Mouse (Mus musculus): ENCODE results near the gene Inip. TPM values are rescaled to one million over a fixed set of nuclear protein-coding genes. Genes with fewer than 3 reads are reported as not detected.
"Not testable (repeated sequence)": the region's sequence is repeated elsewhere in the genome, so short reads cannot be mapped to it uniquely, and the experiment has no call there.

The Inip gene
- total RNA-seq, 2 experiments from 2014 or later, result 22.3 to 22.4 TPM

GRCm38 (mm10) chr4:59815121-59815810, 13.9 kb upstream of the Inip start:
- no peak for DNase-seq
- intact Hi-C loops (cut with DNase I), result no loop called here

- intact Hi-C loops (cut with DNase I), result no loop called here
- no peak for DNase-seq
Measured at GRCm38 (mm10) chr4:59814094-59814493, 12.7 kb upstream of the Inip start.

DNA sequence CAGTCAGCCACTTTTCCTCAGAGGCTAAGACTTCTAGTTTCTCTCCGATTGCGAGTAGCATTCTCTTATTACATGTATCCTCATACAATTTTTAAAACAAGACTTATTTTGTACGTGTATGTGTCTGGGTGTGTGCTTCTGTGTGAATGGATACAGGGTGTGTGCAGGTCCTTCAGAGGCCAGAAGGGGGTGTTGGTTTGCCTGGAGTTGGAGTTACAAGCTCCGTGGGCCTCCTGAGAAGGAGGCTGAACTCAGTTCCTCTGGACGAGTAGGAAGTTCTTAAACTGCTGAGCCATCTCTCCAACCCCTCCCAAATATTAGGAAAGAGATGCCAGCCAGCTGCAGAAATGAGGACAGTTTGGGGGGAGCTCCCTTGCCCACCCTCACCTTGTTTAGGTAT, 7.0 kb upstream of the Inip start:
- intact Hi-C loops (cut with DNase I), result loop anchor here (5.0 kb wide), 2 partner anchors 39 to 54 kb away; no protein-coding TSS in a partner anchor
- peak; percentile 18 for DNase-seq

- intact Hi-C loops (cut with DNase I), result loop anchor here (5.0 kb wide), 2 partner anchors 40 to 55 kb away; no protein-coding TSS in a partner anchor
- DNase-seq, result no peak
Measured at GRCm38 (mm10) chr4:59807521-59807920, 6.1 kb upstream of the Inip start.

DNA sequence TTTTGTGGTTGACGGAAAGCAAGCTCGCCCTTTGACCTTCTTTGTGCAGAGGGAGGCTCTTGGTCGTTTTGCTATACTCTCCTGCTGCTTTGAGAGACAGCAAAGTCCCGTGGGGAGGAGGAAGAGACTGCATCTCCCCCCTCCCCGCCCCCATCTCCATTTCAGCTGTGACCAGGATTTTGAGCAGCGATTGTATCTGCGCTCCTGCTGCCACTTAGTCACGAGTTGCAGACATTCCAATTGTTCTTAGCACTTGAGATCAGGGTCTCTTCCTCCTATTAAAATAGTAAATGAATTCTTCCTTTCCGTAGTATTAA, 5.4 kb upstream of the Inip start:
- DNase-seq, result peak; percentile 24

DNA sequence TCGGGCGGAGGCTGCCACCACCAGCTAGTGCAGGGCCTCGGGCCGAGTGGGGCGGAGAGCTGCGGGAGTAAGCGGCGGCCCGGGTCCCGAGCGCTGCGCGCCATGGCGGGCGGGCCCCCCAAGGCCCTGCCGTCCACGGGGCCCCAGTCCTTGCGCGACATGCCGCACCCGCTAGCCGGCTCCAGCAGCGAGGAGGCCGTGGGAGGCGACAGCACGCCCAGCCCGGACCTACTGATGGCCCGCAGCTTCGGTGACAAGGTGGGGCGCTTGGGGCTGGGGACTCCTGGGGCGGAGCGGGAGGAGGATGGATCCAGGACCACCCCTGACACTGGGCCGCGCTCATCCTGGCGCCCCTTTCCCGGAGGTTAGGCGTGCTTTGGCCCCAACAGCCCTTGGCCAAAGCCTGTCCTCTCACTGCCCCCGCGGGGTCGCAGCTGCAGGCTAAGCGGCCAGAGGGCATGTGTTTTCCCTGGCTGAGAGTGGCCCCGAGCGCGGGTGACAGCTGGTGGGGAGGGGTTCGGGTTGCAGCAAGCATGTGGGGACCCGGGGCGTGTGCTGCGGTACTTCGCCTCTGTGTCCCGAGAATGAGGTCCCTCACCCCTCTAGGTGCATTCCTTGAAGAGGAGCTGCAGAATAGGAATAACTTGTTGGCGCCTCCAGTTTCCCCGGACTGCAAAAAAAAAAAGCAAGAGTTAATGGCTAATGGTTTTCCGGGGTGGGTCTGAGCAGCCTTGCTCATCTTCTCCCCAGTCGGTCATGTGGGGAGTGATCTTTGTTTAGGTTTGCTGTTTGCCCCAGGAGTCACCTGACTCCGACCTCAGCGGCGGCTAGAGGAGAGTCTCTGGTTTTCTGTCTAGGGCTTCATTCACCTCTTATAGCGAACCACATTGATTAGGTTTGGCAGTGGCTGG, 4.8 kb upstream of the Inip start:
- DNase-seq, result peak; percentile 67
- intact Hi-C loops (cut with DNase I), result loop anchor here (5.0 kb wide), 2 partner anchors 41 to 56 kb away; no protein-coding TSS in a partner anchor

More for the DNA sequence above, 5.4 kb upstream of the Inip start:
- intact Hi-C loops (cut with DNase I), result loop anchor here (5.0 kb wide), 2 partner anchors 40 to 55 kb away; no protein-coding TSS in a partner anchor

DNA sequence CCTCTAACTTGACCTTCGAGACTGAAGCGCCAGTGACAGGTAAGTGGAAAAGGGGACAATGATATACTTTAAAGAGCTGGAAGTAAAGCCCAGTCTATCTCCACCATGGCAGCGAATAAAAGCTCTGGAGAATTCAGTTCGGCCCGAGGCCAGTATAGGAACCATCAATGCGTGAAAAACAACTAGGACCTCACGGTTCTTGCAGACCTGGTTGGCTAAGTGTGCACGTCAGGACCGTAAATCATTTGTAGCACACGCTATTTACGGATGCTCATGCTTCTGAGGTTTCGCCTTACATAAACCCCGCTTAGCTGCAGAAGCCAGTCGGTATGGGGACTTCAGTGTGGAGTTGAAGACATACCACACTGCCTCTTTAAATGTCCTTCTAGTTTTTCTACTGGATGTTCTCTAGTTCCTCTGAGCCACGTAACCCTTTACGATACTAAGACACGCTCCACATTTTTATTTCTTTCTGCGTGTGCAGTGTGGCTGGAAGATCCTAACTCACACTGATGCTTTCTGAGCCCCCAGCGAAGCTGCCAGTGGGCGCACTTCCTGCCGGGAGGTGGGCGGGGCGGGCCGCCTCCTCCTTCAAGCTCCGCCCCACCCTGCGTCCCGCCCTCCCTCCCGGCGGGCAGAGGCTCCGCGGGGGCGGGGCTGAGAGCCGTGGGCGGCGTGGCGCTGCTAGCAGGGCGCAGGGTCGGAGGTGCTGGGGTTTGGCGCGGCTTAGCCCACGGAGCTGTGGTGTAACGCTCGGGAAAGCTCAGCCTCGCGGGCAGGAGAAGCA, 4.0 kb upstream of the Inip start, which contains the start of gene Snx30:
Snx30 (plus strand) TSS at position 660 of the 787 bp plus-strand sequence.
- intact Hi-C loops (cut with DNase I), result loop anchor here (5.0 kb wide), 2 partner anchors 42 to 57 kb away; no protein-coding TSS in a partner anchor
- peak; percentile 91 for DNase-seq

DNA sequence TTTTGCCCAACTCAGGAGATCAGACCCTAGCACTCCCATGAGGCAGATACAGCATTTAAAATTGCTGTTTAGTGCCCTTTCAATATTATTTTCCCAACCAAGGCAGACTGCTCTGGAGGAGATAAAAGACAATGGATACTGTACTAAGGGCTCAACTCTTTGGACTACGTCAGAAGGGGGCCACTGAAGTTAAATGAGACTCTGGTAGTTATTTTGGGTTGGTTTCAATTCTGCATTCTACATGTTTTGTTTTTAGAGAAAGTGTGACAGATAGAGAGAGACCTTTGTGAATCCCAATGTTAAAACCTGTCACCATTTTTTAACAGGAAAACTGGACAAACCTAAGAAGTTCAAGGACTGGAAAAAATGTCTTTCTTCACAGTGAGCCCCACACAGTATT, 3.4 kb upstream of the Inip start:
- no peak for DNase-seq
- intact Hi-C loops (cut with DNase I), result loop anchor here (5.0 kb wide), 2 partner anchors 43 to 58 kb away; no protein-coding TSS in a partner anchor

DNA sequence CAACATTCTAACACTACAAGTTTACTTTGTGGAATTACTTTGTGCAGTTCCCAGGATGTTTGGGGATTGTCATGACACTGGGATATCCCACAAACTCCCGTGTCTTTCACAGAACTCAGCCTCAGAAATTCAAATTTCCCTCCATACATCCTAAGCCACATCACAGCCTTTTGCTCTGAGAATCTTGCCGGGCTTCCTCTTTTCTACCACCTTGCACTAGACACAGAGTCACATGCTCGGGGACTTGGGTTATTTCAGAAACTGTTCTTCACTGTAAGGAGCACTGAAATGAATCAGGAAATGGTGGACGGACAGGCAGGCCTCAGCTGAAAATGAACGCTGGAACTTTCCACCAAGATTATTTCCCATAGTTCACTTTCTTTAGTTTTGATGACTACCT, 2.0 kb upstream of the Inip start:
- no peak for DNase-seq
- intact Hi-C loops (cut with DNase I), result no loop called here

- no peak for DNase-seq
- intact Hi-C loops (cut with DNase I), result no loop called here
Measured at GRCm38 (mm10) chr4:59802792-59803191, 1.4 kb upstream of the Inip start.

- intact Hi-C loops (cut with DNase I), result no loop called here
- DNase-seq, result no peak
Measured at GRCm38 (mm10) chr4:59802107-59802506, 718 bp upstream of the Inip start.

GRCm38 (mm10) chr4:59800181-59800580, 1.2 kb downstream of the Inip start:
- intact Hi-C loops (cut with DNase I), result no loop called here
- no peak for DNase-seq

GRCm38 (mm10) chr4:59795788-59796455, 5.5 kb downstream of the Inip start:
- intact Hi-C loops (cut with DNase I), result no loop called here
- no peak for DNase-seq

- DNase-seq, result no peak
- intact Hi-C loops (cut with DNase I), result no loop called here
Measured at GRCm38 (mm10) chr4:59794116-59794515, 7.3 kb downstream of the Inip start.

GRCm38 (mm10) chr4:59793626-59794025, 7.8 kb downstream of the Inip start:
- intact Hi-C loops (cut with DNase I); DNase-seq: not testable (repeated sequence)

GRCm38 (mm10) chr4:59789015-59789414, 12.4 kb downstream of the Inip start:
- intact Hi-C loops (cut with DNase I), result loop anchor here (5.0 kb wide), 1 partner anchor 143 kb away; no protein-coding TSS in a partner anchor
- no peak for DNase-seq

DNA sequence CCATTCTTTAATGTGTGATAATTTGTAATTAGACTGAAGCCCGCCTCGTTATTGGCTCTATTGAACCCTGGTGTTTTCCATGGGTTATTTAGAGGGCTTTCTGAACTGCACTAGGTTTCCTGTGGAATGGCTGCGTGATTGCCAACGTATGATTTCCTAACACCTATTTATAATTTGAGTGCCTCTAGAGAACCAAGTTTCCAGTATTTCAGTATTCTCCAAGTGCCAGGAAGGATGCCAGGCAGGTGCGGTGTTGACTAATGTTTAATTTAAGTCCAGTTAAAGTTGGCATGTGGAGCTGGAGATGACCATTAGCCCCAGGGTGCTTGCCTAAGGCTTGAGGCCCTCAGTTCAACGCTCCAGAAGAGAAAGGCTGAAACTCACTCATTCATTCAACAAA, 14.3 kb downstream of the Inip start:
- intact Hi-C loops (cut with DNase I), result loop anchor here (2.0 to 5.0 kb wide), 2 partner anchors 84 to 145 kb away; no protein-coding TSS in a partner anchor
- no peak for DNase-seq

DNA sequence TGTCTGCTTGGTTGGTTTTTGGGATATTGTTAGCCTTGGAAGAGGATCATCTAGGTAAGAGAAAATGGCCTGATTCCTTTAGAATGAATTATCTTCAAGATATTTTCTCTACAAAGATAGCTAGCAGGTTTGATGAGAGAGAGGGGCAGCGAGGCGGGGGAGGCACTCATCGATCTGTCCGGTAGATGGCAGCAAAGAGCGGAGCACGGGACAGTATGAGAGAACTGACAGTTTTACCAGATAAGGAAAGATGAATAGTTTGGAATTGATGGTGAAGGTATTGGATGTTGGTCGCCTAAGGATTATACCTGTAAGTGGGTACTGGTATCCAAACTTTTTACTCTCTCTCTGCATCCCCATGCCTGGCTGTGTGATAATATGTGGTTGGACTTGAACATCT, 14.7 kb downstream of the Inip start:
- intact Hi-C loops (cut with DNase I), result loop anchor here (2.0 to 5.0 kb wide), 2 partner anchors 84 to 146 kb away; no protein-coding TSS in a partner anchor
- DNase-seq, result peak; percentile 77

DNA sequence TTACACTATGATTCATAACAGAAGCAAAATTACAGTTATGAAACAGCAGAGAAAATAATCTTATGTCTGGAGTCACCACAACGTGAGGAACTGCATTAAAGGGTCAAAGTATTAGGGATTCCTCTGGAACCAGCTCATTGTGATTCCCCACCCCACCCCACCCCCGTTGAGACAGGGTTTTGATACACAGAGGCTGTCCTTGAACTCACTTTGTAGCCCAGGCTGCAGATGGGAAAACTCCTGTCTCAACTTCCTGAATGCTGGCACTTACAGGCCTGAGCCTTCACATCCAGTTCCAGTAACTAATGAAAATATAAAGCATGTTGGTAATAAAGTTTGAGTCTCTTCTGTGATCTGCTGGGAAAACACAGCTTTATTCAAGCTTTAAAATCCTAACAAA, 16.0 kb downstream of the Inip start:
- intact Hi-C loops (cut with DNase I), result loop anchor here (5.0 kb wide), 1 partner anchor 147 kb away; no protein-coding TSS in a partner anchor
- no peak for DNase-seq
